Mouse (Mus musculus) small intestine, adult 2 months (tissue): ENCODE results near the gene Sgms1. TPM values are rescaled to one million over a fixed set of nuclear protein-coding genes. Genes with fewer than 3 reads are reported as not detected.

Experiments used
- H3K27ac ChIP-seq: fragments of 200-500 bp; 2 replicates; pipeline ENCODE4 v1.5.1; 2012; ENCODE audit warnings: low read depth, low read length, control low read depth, inconsistent platforms; ENCODE audit not compliant: insufficient read depth
- H3K27me3 ChIP-seq: fragments of 200-500 bp; 2 replicates; pipeline ENCODE4 v1.6.1; 2012; ENCODE audit warnings: mild to moderate bottlenecking, moderate library complexity, low read length, inconsistent platforms; ENCODE audit not compliant: control insufficient read depth, insufficient read depth
- H3K36me3 ChIP-seq: fragments of 200-500 bp; 2 replicates; pipeline ENCODE4 v1.6.1; 2012; ENCODE audit warnings: mild to moderate bottlenecking, low read length, control low read depth, inconsistent platforms; ENCODE audit not compliant: control insufficient read depth, insufficient read depth
- H3K4me1 ChIP-seq: fragments of 200-500 bp; 2 replicates; pipeline ENCODE4 v1.6.1; 2012; ENCODE audit warnings: low read length, inconsistent platforms, mixed read lengths; ENCODE audit not compliant: control insufficient read depth, insufficient read depth, insufficient read length
- H3K4me3 ChIP-seq: fragments of 200-500 bp; 2 replicates; pipeline ENCODE4 v1.5.1; 2012; ENCODE audit warnings: low read depth, mild to moderate bottlenecking, control low read depth, inconsistent platforms, low read length, moderate library complexity
- CTCF ChIP-seq: fragments of 200-500 bp; IDR thresholded peaks from 2 replicates; pipeline ENCODE4 v1.5.1; 2012; ENCODE audit warnings: low read depth, mild to moderate bottlenecking, control low read depth, inconsistent platforms, low read length, moderate library complexity, mixed read lengths; ENCODE audit not compliant: insufficient replicate concordance, insufficient read length; ENCODE audit errors: extremely low read depth
- POLR2A ChIP-seq: fragments of 200-500 bp; IDR thresholded peaks from 2 replicates; pipeline ENCODE4 v1.6.1; 2012; ENCODE audit warnings: low read depth, mild to moderate bottlenecking, control low read depth, inconsistent platforms, low read length, moderate library complexity
- WGBS: fragments of 180-500 bp; shearing (Covaris S2); methylation state at CpG from one replicate; pipeline ENCODE4 v1.1.7; 2018; 5-methylcytosine and 5-hydroxymethylcytosine counted together
- polyA plus RNA-seq: library from polyadenylated mRNA; depleted of rRNA; stranded (reverse); fragments of >200 nt; gene quantifications from 2 replicates; pipeline ENCODE4 v1.2.3, GENCODE M21; 2012

Sgms1 gene
- polyA plus RNA-seq, 1 experiment = 7.5 TPM

GRCm38 (mm10) chr19:32353447-32353846 lies 36.1 kb downstream of the Sgms1 start:
- 95% methylated on average over 9 of the region's 9 CpGs for WGBS
- H3K27ac ChIP-seq = no peak overlapping the region
- no peak for TF ChIP-seq POLR2A
- TF ChIP-seq CTCF = no peak

GRCm38 (mm10) chr19:32348955-32349654 lies 40.4 kb downstream of the Sgms1 start:
- Histone ChIP-seq H3K27me3 (no peaks in the 10 kb centered on the region), H3K27ac (no peak overlapping the region), H3K36me3 (0 out of 2 replicates have a peak, but pooled peaks cover 2% of the 10 kb centered on the region), H3K4me3 (no peak overlapping the region), H3K4me1 (peaks cover 10% of the 10 kb centered on the region)
- TF ChIP-seq CTCF (no peak), POLR2A (no peak)
- WGBS = 47% methylated on average over 7 of the region's 7 CpGs

More at GRCm38 (mm10) chr19:32353447-32353846, 36.1 kb downstream of the Sgms1 start:
- Histone ChIP-seq H3K36me3 (0 out of 2 replicates have a peak, but pooled peaks cover 2% of the 10 kb centered on the region), H3K4me1 (no peaks in the 10 kb centered on the region), H3K27me3 (no peaks in the 10 kb centered on the region), H3K4me3 (no peak overlapping the region)

- 71% methylated on average over 5 of the region's 5 CpGs for WGBS
- Histone ChIP-seq H3K4me1 (peaks cover 10% of the 10 kb centered on the region), H3K4me3 (no peak overlapping the region), H3K27ac (no peak overlapping the region), H3K27me3 (no peaks in the 10 kb centered on the region), H3K36me3 (0 out of 2 replicates have a peak, but pooled peaks cover 2% of the 10 kb centered on the region)
- TF ChIP-seq POLR2A (no peak), CTCF (no peak)
Observed at GRCm38 (mm10) chr19:32347491-32347890, 42.0 kb downstream of the Sgms1 start.

GRCm38 (mm10) chr19:32346624-32347341 lies 42.7 kb downstream of the Sgms1 start:
- H3K4me1 ChIP-seq = peaks cover 10% of the 10 kb centered on the region
- H3K27me3 ChIP-seq = no peaks in the 10 kb centered on the region
- H3K36me3 ChIP-seq = 0 out of 2 replicates have a peak, but pooled peaks cover 2% of the 10 kb centered on the region
- peak overlapping the region; percentile 79 for H3K27ac ChIP-seq
- TF ChIP-seq POLR2A (no peak), CTCF (no peak)
- H3K4me3 ChIP-seq = no peak overlapping the region
- 28% methylated on average over 9 of the region's 9 CpGs for WGBS

- peaks cover 10% of the 10 kb centered on the region for H3K4me1 ChIP-seq
Observed at GRCm38 (mm10) chr19:32346176-32346575, 43.3 kb downstream of the Sgms1 start.

GRCm38 (mm10) chr19:32345181-32345745 lies 44.3 kb downstream of the Sgms1 start:
- TF ChIP-seq POLR2A = no peak
- no peak for TF ChIP-seq CTCF
- peak overlapping the region; percentile 60 for H3K27ac ChIP-seq
- H3K4me3 ChIP-seq = no peak overlapping the region
- no peaks in the 10 kb centered on the region for H3K27me3 ChIP-seq
- WGBS = 53% methylated on average over 6 of the region's 6 CpGs
- H3K36me3 ChIP-seq = no peaks in the 10 kb centered on the region
- H3K4me1 ChIP-seq = peaks cover 10% of the 10 kb centered on the region

More at GRCm38 (mm10) chr19:32346176-32346575, 43.3 kb downstream of the Sgms1 start:
- peak overlapping the region; percentile 79 for H3K27ac ChIP-seq
- TF ChIP-seq POLR2A = no peak
- no peak for TF ChIP-seq CTCF
- 0 out of 2 replicates have a peak, but pooled peaks cover 2% of the 10 kb centered on the region for H3K36me3 ChIP-seq
- H3K4me3 ChIP-seq = no peak overlapping the region
- no peaks in the 10 kb centered on the region for H3K27me3 ChIP-seq
- WGBS = 14% methylated on average over 3 of the region's 3 CpGs

GRCm38 (mm10) chr19:32344738-32345121 lies 44.8 kb downstream of the Sgms1 start:
- Histone ChIP-seq H3K27me3 (no peaks in the 10 kb centered on the region), H3K4me1 (peaks cover 10% of the 10 kb centered on the region), H3K4me3 (no peak overlapping the region), H3K27ac (peak overlapping the region; percentile 90), H3K36me3 (no peaks in the 10 kb centered on the region)
- WGBS = 20% methylated on average over 4 of the region's 4 CpGs
- TF ChIP-seq CTCF (no peak), POLR2A (no peak)
